Mouse (Mus musculus) myocyte (in vitro differentiated cells): ENCODE measurements around the gene Pld1. TPM values are rescaled to one million over a fixed set of nuclear protein-coding genes. Genes with fewer than 3 reads are reported as not detected.

ENCODE experiments used
- H3K27me3 ChIP-seq: one replicate; pipeline ENCODE4 v1.6.1; 2011; ENCODE audit not compliant: control insufficient read depth, insufficient read depth, insufficient read length
- H3K36me3 ChIP-seq: one replicate; pipeline ENCODE4 v1.6.1; 2011; ENCODE audit not compliant: control insufficient read depth, insufficient read depth
- H3K4me2 ChIP-seq: one replicate; pipeline ENCODE4 v1.6.1; 2011; ENCODE audit warnings: low read depth, control low read depth
- H3K4me3 ChIP-seq: one replicate; pipeline ENCODE4 v1.5.1; 2011; ENCODE audit warnings: mild to moderate bottlenecking, control low read depth, moderate library complexity
- H3K79me2 ChIP-seq: one replicate; pipeline ENCODE4 v1.6.1; 2011; ENCODE audit not compliant: control insufficient read depth, insufficient read depth
- H3ac ChIP-seq: one replicate; pipeline ENCODE4 v1.6.1; 2011; ENCODE audit not compliant: control insufficient read depth, insufficient read length
- CEBPB ChIP-seq: IDR thresholded peaks from 2 replicates; pipeline ENCODE4 v1.6.1; 2011; ENCODE audit warnings: mild to moderate bottlenecking, moderate library complexity; ENCODE audit not compliant: poor library complexity, insufficient read depth, severe bottlenecking
- E2F4 ChIP-seq: IDR thresholded peaks from one replicate; pipeline ENCODE4 v1.6.1; 2011; ENCODE audit warnings: mild to moderate bottlenecking, control low read depth, moderate library complexity; ENCODE audit not compliant: insufficient read depth
- MAX ChIP-seq: IDR thresholded peaks from one replicate; pipeline ENCODE4 v1.6.1; 2011; ENCODE audit warnings: low read depth, mild to moderate bottlenecking, control low read depth
- MYOD1 ChIP-seq, 3 experiments: IDR thresholded peaks; one replicate each; pipeline ENCODE4 v1.6.1; 2011; ENCODE audit warnings: control low read depth in 2 of 3, low read depth in 2 of 3, mild to moderate bottlenecking in 2 of 3, moderate library complexity in 1 of 3; ENCODE audit not compliant: insufficient read length in 2 of 3, control insufficient read depth in 1 of 3
- MYOG ChIP-seq, 3 experiments: IDR thresholded peaks; one replicate each; pipeline ENCODE4 v1.6.1; 2011; ENCODE audit warnings: control low read depth in 2 of 3, low read depth in 2 of 3, mild to moderate bottlenecking in 2 of 3; ENCODE audit not compliant: insufficient read length in 2 of 3, control insufficient read depth in 1 of 3, insufficient read depth in 1 of 3
- POLR2A ChIP-seq: IDR thresholded peaks from one replicate; pipeline ENCODE4 v1.6.1; 2011; ENCODE audit warnings: low read depth, mild to moderate bottlenecking, control low read depth, moderate library complexity; ENCODE audit not compliant: insufficient read length
- POLR2AphosphoS2 ChIP-seq: IDR thresholded peaks from one replicate; pipeline ENCODE4 v1.6.1; 2011; ENCODE audit warnings: low read depth, control low read depth; ENCODE audit not compliant: insufficient read length
- REST ChIP-seq: IDR thresholded peaks from one replicate; pipeline ENCODE4 v1.6.1; 2011; ENCODE audit warnings: mild to moderate bottlenecking, control low read depth, moderate library complexity; ENCODE audit not compliant: insufficient read depth, insufficient read length
- SRF ChIP-seq: IDR thresholded peaks from one replicate; pipeline ENCODE4 v1.6.1; 2011; ENCODE audit warnings: low read depth; ENCODE audit not compliant: control insufficient read depth, insufficient read length
- TCF12 ChIP-seq: IDR thresholded peaks from one replicate; pipeline ENCODE4 v1.6.1; 2011; ENCODE audit warnings: mild to moderate bottlenecking, control low read depth; ENCODE audit not compliant: poor library complexity, insufficient read depth, severe bottlenecking
- TCF3 ChIP-seq: IDR thresholded peaks from one replicate; pipeline ENCODE4 v1.6.1; 2011; ENCODE audit warnings: low read depth, control low read depth; ENCODE audit not compliant: insufficient read length
- USF1 ChIP-seq: IDR thresholded peaks from one replicate; pipeline ENCODE4 v1.6.1; 2011; ENCODE audit warnings: low read depth, mild to moderate bottlenecking, control low read depth, moderate library complexity
- polyA plus RNA-seq: library from polyadenylated mRNA; unstranded; fragments of >200 nt; fragmentation: generic; extraction: Trizol; gene quantifications from one replicate; pipeline ENCODE4 v1.2.1, GENCODE M21; 2012; ENCODE audit warnings: missing spikeins

The Pld1 gene
- polyA plus RNA-seq, 1 experiment: 6.5 TPM

DNA sequence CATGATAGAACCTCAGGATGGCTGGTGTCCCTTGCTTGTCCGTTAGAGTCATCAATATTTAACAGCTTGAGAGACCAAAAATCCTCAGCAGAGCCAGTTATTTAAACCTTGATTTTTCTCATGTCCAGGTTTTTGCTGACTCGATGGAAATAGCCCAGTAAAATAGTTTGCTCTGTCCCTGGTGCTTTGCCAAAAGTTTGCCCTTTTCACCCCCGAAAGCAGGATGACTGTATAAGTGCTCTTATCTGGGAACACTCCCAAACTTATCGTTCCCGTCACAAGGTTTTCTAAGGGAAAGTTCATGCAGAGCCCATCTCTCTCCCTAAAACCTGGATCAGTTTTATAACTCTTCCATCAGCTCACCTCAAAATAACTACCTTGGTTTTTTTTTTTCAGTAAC is 173.0 kb downstream of the Pld1 start:
- H3K36me3 ChIP-seq: peaks cover 3% of the 10 kb centered on the region
- H3K79me2 ChIP-seq: no peaks in the 10 kb centered on the region
- no peak overlapping the region for H3K4me2 ChIP-seq
- TF ChIP-seq REST (no peak), POLR2A (no peak), CEBPB (no peak), MYOG (IDR thresholded peaks at IDR 0.05; ENCODE audit: control insufficient read depth in 1 of 3, insufficient read depth in 1 of 3, insufficient read length in 2 of 3, low read depth in 2 of 3) (no peak), USF1 (no peak), TCF3 (no peak), MAX (no peak)
- no peak overlapping the region for H3ac ChIP-seq
- no peak overlapping the region for H3K4me3 ChIP-seq
- H3K27me3 ChIP-seq: no peaks in the 10 kb centered on the region

DNA sequence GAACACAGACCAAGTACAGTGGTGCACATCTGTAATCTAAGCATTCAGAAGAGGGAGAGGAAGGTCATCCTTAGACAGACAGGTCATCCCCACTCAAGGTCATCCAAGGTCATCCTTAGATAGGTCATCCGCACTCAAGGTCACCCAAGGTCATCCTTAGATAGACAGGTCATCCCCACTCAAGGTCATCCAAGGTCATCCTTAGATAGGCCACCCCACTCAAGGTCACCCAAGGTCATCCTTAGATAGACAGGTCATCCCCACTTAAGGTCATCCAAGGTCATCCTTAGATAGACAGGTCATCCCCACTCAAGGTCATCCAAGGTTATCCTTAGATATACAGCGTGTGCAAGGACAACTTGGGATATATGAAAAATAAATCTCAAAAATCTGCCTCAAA is 175.4 kb downstream of the Pld1 start:
- H3K36me3 ChIP-seq: peaks cover 3% of the 10 kb centered on the region
- no peak for TF ChIP-seq MYOD1 (IDR thresholded peaks at IDR 0.05; ENCODE audit: control insufficient read depth in 1 of 3, insufficient read length in 2 of 3, low read depth in 2 of 3)
- no peak for TF ChIP-seq CEBPB
- no peak for TF ChIP-seq MAX
- TF ChIP-seq E2F4: no peak
- TF ChIP-seq TCF12: no peak
- TF ChIP-seq SRF: no peak
- H3K4me3 ChIP-seq: no peak overlapping the region
- H3K4me2 ChIP-seq: no peak overlapping the region
- H3K79me2 ChIP-seq: no peaks in the 10 kb centered on the region
- no peak overlapping the region for H3ac ChIP-seq
- H3K27me3 ChIP-seq: no peaks in the 10 kb centered on the region

- no peak overlapping the region for H3K4me2 ChIP-seq
- H3K36me3 ChIP-seq: no peaks in the 10 kb centered on the region
- no peak overlapping the region for H3ac ChIP-seq
- no peaks in the 10 kb centered on the region for H3K79me2 ChIP-seq
- H3K4me3 ChIP-seq: no peak overlapping the region
- H3K27me3 ChIP-seq: no peaks in the 10 kb centered on the region
- TF ChIP-seq MAX (no peak), E2F4 (no peak), TCF3 (no peak), SRF (no peak), CEBPB (no peak), POLR2A (no peak), USF1 (no peak), MYOG (IDR thresholded peaks at IDR 0.05; ENCODE audit: control insufficient read depth in 1 of 3, insufficient read depth in 1 of 3, insufficient read length in 2 of 3, low read depth in 2 of 3) (no peak), MYOD1 (IDR thresholded peaks at IDR 0.05; ENCODE audit: control insufficient read depth in 1 of 3, insufficient read length in 2 of 3, low read depth in 2 of 3) (no peak), TCF12 (no peak), POLR2AphosphoS2 (no peak), REST (no peak)
Observed at GRCm38 (mm10) chr3:28141716-28142115, 203.2 kb downstream of the Pld1 start.

GRCm38 (mm10) chr3:28142121-28142520 is 203.6 kb downstream of the Pld1 start:
- H3K36me3 ChIP-seq: no peaks in the 10 kb centered on the region
- no peak overlapping the region for H3K4me3 ChIP-seq
- no peak overlapping the region for H3K4me2 ChIP-seq
- no peaks in the 10 kb centered on the region for H3K27me3 ChIP-seq
- no peak overlapping the region for H3ac ChIP-seq
- no peak for TF ChIP-seq POLR2AphosphoS2
- no peak for TF ChIP-seq E2F4
- no peak for TF ChIP-seq CEBPB
- no peak for TF ChIP-seq SRF
- no peak for TF ChIP-seq REST
- no peak for TF ChIP-seq MYOG (IDR thresholded peaks at IDR 0.05; ENCODE audit: control insufficient read depth in 1 of 3, insufficient read depth in 1 of 3, insufficient read length in 2 of 3, low read depth in 2 of 3)
- H3K79me2 ChIP-seq: no peaks in the 10 kb centered on the region

DNA sequence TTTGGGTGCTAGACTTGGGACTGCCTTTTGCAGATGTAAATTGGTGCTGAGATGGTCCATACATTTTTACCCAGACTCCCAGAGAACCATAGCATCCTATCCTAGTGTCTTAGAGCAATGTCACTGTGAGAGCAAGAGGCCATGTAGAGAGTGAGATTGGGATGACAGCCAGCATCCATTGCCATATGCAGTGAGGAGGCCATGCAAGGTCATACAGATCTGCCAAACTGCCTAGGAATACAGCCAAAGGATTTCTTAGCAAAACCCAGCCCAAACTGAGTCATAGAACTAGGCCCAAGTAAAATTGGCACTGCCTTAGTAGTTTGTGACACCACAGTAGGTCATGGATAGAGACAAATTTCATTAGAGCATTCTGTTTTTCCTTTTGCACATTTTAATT is 206.2 kb downstream of the Pld1 start:
- Histone ChIP-seq H3K27me3 (no peaks in the 10 kb centered on the region), H3K36me3 (no peaks in the 10 kb centered on the region), H3K4me3 (no peak overlapping the region), H3ac (no peak overlapping the region), H3K79me2 (no peaks in the 10 kb centered on the region), H3K4me2 (no peak overlapping the region)
- TF ChIP-seq CEBPB (no peak), TCF12 (no peak), POLR2A (no peak), POLR2AphosphoS2 (no peak), TCF3 (no peak), MAX (no peak), SRF (no peak), E2F4 (no peak), MYOG (IDR thresholded peaks at IDR 0.05; ENCODE audit: control insufficient read depth in 1 of 3, insufficient read depth in 1 of 3, insufficient read length in 2 of 3, low read depth in 2 of 3) (no peak), USF1 (no peak)
